Mouse (Mus musculus): ENCODE measurements at regions not wholly inside any gene's neighbourhood (a gene's known extent, or its start where the extent isn't known, plus 50 kb on each side); places are given as distances from the start of the nearest gene placed in this dataset.

DNA sequence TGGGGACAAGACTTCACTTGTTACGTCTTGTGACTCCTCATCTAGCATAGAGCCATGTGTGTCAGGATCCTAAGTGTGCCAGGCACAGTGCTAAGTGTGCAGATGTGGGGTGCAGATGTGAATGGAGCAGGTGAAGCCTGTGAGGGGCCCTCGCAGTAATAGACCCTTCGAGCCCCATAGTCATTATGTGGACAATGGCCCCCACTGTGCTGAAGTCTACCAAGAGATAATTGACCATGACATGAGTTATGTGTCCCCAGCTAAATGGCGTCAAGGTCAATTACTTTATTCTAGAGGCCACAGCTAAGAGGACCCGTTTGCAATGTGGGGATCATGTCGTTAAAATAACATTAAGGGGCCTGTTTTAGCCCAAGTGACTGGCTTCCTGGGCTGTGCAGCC, 245.0 kb downstream of the Hlx start:
- no peak for TF ChIP-seq CTCF (IDR thresholded peaks at IDR 0.05; ENCODE audit: low read depth, low read length)
- TF ChIP-seq POLR2A (IDR thresholded peaks at IDR 0.05; ENCODE audit: borderline replicate concordance, low read depth, low read length): no peak

Data from bone marrow macrophage, adult 2 months (primary cell).